Mouse (Mus musculus): ENCODE results near the gene Vgll4. TPM values are rescaled to one million over a fixed set of nuclear protein-coding genes. Genes with fewer than 3 reads are reported as not detected.

Gene Vgll4
- total RNA-seq, 2 experiments from 2014 or later, result 55.3 to 62.5 TPM

- peak in 1 of 2 experiments; percentile 22 for DNase-seq (ENCODE audit: low spot score in 2 of 2)
These were observed 154.7 kb downstream of the Vgll4 start for GRCm38 (mm10) chr6:114814882-114815650.

GRCm38 (mm10) chr6:114814199-114814881 lies 155.5 kb downstream of the Vgll4 start:
- no peak for DNase-seq (ENCODE audit: low spot score in 2 of 2)

- no peak for DNase-seq (ENCODE audit: low spot score in 2 of 2)
These were observed 157.0 kb downstream of the Vgll4 start for GRCm38 (mm10) chr6:114812779-114813178.

DNA sequence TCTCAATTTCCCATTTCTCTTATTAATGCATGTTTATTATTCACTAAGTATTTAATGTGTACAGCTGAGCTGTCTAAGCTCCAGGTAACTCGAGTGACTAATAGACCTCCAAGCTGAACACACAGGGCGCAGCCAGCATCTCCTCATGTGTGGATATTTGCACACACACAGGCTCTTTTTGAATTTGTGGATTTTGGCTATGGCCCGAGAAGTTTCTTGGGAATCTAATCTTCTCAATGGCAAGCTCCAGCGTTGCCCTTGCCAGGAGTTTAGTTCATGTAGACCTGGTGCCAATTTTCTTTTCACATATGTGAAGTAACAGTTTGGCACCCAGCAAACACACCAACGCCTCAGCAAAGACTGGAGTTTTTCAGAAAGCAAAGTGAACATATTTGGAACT lies 157.5 kb downstream of the Vgll4 start:
- DNase-seq (ENCODE audit: low spot score in 2 of 2), result no peak

Other genes starting within 250 kb of the Vgll4 start
- 10 to 100 TPM; 21.0 to 21.4 TPM for gene Tamm41, start 67.9 kb upstream of the Vgll4 start, total RNA-seq (2021)
- 100 to 1,000 TPM; 459 to 524 TPM for gene Syn2, start 164.9 kb upstream of the Vgll4 start, total RNA-seq (2021)